22 mouse cellular contexts compared by ENCODE assay signal in the genomic region with DNA sequence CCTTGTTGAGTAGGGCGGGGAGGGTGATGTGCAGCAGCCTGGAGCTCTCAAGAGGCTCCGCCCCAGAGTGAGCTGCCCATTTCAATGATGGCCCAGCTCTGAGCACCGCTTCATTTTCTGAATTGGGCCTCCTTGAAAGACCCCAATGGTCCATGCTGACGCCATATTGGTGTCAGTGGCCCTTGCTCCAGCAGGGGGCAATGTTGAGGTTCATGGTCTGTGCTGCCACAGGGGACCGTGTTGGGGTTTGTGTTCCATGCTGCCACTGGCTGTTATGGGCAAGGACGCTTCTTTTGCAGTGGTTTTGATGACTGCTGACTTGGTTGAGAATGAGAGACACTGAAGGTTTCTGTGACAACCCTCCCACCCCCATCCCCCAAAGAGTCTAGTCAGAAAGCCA.
"Had no signal": no experiment of that assay in that cellular context is flagged by ENCODE, and none has a peak within 500 bp of the region (broad histone marks: within the 10 kb centered on the region; RNA-seq: fewer than 3 reads in every experiment).

No protein-coding gene starts in this region.

- H3K27ac ChIP-seq: kidney, postnatal 0 days; layer of hippocampus, adult 2 months; left cerebral cortex, adult 2 months; limb, embryonic 10.5 days; liver, embryonic 12.5 days; lung, embryonic 15.5 days; macrophage; midbrain, embryonic 15.5 days; neural tube, embryonic 15.5 days; stomach, postnatal 0 days had no signal

- H3K4me3 ChIP-seq: layer of hippocampus, adult 2 months; left cerebral cortex, adult 2 months; limb, embryonic 10.5 days; liver, embryonic 12.5 days; lung, embryonic 15.5 days; megakaryocyte, embryonic 14.5 days; midbrain, embryonic 15.5 days; myocyte; neural tube, embryonic 15.5 days had no signal

- DNase-seq: kidney, adult 11 months; kidney, adult 9 months; kidney, postnatal 36 days; liver, postnatal 0 days; lung, postnatal 14 days; right cerebral cortex, adult 18-20 months; right cerebral cortex, postnatal 25 days; thymus, adult 2 months; thymus, postnatal 36 days had no signal

- H3K27me3 ChIP-seq: liver, embryonic 12.5 days; lung, embryonic 15.5 days; megakaryocyte, embryonic 14.5 days; midbrain, embryonic 15.5 days; neural tube, embryonic 15.5 days had no signal

- ATAC-seq: liver, embryonic 12.5 days; liver, postnatal 0 days; midbrain, embryonic 15.5 days had no signal

- H3K36me3 ChIP-seq: liver, embryonic 12.5 days; lung, embryonic 15.5 days; midbrain, embryonic 15.5 days; neural tube, embryonic 15.5 days had no signal

- H3K9ac ChIP-seq: liver, embryonic 12.5 days; liver, postnatal 0 days; lung, embryonic 15.5 days; midbrain, embryonic 15.5 days; neural tube, embryonic 15.5 days had no signal

- H3K4me2 ChIP-seq: liver, embryonic 12.5 days; lung, embryonic 15.5 days; midbrain, embryonic 11.5 days; midbrain, embryonic 15.5 days; neural tube, embryonic 15.5 days had no signal

- H3K9me3 ChIP-seq: limb, embryonic 10.5 days; liver, embryonic 12.5 days; lung, embryonic 15.5 days; midbrain, embryonic 15.5 days; neural tube, embryonic 15.5 days had no signal
